Mouse (Mus musculus) left cerebral cortex, adult 2 months (tissue): ENCODE results near the gene Uox. TPM values are rescaled to one million over a fixed set of nuclear protein-coding genes. Genes with fewer than 3 reads are reported as not detected.

Experiments
- DNase-seq, 2 experiments: peaks; one replicate each; pipeline ENCODE4 v3.0.0; 2021 to 2022; ENCODE audit warnings: low spot score in 2 of 2, mixed read lengths in 1 of 2; ENCODE audit errors: extremely low spot score in 1 of 2
- H3K27ac ChIP-seq: fragments of 200-600 bp; 2 replicates; pipeline ENCODE4 v1.8.1; 2022
- H3K4me3 ChIP-seq: fragments of 200-600 bp; 2 replicates; pipeline ENCODE4 v1.8.1; 2022
- CTCF ChIP-seq: fragments of 200-600 bp; IDR thresholded peaks from 2 replicates; pipeline ENCODE4 v1.8.1; 2022; ENCODE audit warnings: antibody characterized with exemption, mild to moderate bottlenecking, moderate library complexity
- intact Hi-C: fragments of 180-260 bp; cut with DNase I; formaldehyde crosslinking; loops from one replicate; pipeline ENCODE4 v1.15.1; 2025
- total RNA-seq, 2 experiments: library from RNA; stranded (reverse); gene quantifications; 2 replicates each; pipeline ENCODE4 v1.2.3; 2021

Gene Uox
- total RNA-seq, 2 experiments from 2014 or later, result 0.27 to 0.37 TPM

- H3K27ac ChIP-seq, result no peak overlapping the region
- intact Hi-C loops, result no loop called here
- H3K4me3 ChIP-seq, result no peak overlapping the region
- no peak for TF ChIP-seq CTCF
- DNase-seq, result no peak
Observed at GRCm38 (mm10) chr3:146671121-146671520, 100.9 kb downstream of the Uox start.

GRCm38 (mm10) chr3:146675101-146675500, 104.9 kb downstream of the Uox start:
- H3K27ac ChIP-seq, result no peak overlapping the region
- H3K4me3 ChIP-seq, result no peak overlapping the region
- TF ChIP-seq CTCF, result no peak
- intact Hi-C loops, result no loop called here
- DNase-seq, result no peak

GRCm38 (mm10) chr3:146676193-146676592, 106.0 kb downstream of the Uox start:
- Histone ChIP-seq H3K4me3 (no peak overlapping the region), H3K27ac (no peak overlapping the region)
- no peak for TF ChIP-seq CTCF
- intact Hi-C loops, result no loop called here
- DNase-seq, result no peak

GRCm38 (mm10) chr3:146679646-146680045, 109.4 kb downstream of the Uox start:
- intact Hi-C loops, result no loop called here
- Histone ChIP-seq H3K27ac (no peak overlapping the region), H3K4me3 (no peak overlapping the region)
- no peak for TF ChIP-seq CTCF
- no peak for DNase-seq

DNA sequence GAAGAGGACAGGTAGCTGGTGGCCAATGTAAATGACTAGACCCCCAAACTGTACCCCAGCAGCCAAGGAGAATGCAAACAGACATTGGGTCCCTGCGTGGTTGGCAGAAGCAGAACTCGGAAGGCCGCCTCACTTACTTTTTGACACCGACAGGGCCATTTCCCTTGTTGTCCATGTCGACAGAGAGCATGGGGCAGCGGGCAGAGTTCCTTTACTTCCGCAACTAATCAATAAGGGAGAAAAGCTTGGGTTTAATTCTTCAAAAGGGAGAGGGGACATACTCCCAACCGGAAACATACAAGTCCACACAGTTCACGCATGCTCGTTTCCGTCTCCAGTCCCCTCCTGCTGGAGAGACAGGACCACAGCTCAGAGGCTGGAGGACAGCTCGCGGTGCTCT, 110.4 kb downstream of the Uox start:
- no peak overlapping the region for H3K27ac ChIP-seq
- no peak for DNase-seq
- TF ChIP-seq CTCF, result no peak
- H3K4me3 ChIP-seq, result no peak overlapping the region
- intact Hi-C loops, result no loop called here

DNA sequence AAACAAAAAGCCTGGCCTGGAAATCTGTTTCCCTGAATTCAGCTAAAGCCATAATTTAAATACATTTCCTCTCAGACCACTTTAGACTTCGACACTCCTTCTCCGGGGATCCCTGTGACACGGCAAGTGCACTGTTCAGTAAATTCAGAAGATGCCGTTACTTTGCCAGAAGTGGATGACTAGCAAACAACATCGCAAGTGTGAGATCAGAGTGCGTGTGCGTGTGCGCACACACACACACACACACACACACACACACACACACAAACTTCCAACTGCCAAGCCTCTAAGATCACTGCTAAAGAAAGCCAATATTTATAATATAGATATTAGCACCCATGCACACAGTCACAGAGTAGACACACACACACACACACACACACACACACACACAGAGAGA, 111.5 kb downstream of the Uox start:
- Histone ChIP-seq H3K4me3 (no peak overlapping the region), H3K27ac (no peak overlapping the region)
- DNase-seq, result no peak
- intact Hi-C loops, result no loop called here
- TF ChIP-seq CTCF, result no peak

Other genes starting within 250 kb of the Uox start
- gene Ssx2ip, start 165.8 kb upstream of the Uox start, total RNA-seq, result 10 to 100 TPM; 91.0 to 91.6 TPM
- 1 to 10 TPM; 7.1 to 8.1 TPM for gene Ctbs, start 120.6 kb upstream of the Uox start, total RNA-seq
- 1 to 10 TPM; 3.2 to 3.7 TPM for gene Spata1, start 70.7 kb upstream of the Uox start, total RNA-seq
- gene Gng5, start 70.6 kb upstream of the Uox start, total RNA-seq, result 10 to 100 TPM; 41.1 to 46.3 TPM
- gene Rpf1, start 49.0 kb upstream of the Uox start, total RNA-seq, result 10 to 100 TPM; 16.9 to 20.7 TPM
- not detected for gene Dnase2b, start 45.2 kb downstream of the Uox start, total RNA-seq
- not detected for gene 4930503B20Rik, start 80.9 kb downstream of the Uox start, total RNA-seq
- under 1 TPM; 0.28 to 0.45 TPM for gene Samd13, start 115.2 kb downstream of the Uox start, total RNA-seq
- 100 to 1,000 TPM; 425 to 476 TPM for gene Prkacb, start 242.6 kb downstream of the Uox start, total RNA-seq